Mouse (Mus musculus): ENCODE data around the gene Baiap2l1. TPM values are rescaled to one million over a fixed set of nuclear protein-coding genes. Genes with fewer than 3 reads are reported as not detected.
A peak's percentile ranks its signal among the peaks of the same experiment; 100 is the strongest.

The Baiap2l1 gene
- polyA plus RNA-seq, 1 experiment from 2014 or later: 6.8 TPM

GRCm38 (mm10) chr5:144286591-144287266, 71.2 kb downstream of the Baiap2l1 start:
- no peak overlapping the region for H3K4me2 ChIP-seq
- H3K36me3 ChIP-seq (ENCODE audit: control insufficient read depth, insufficient read depth, low read length): no peaks in the 10 kb centered on the region
- 66% methylated on average over 9 of the region's 9 CpGs for WGBS
- no peaks in the 10 kb centered on the region for H3K27me3 ChIP-seq (replicated peaks; ENCODE audit: control insufficient read depth, insufficient read depth, low read length)
- no peaks in the 10 kb centered on the region for H3K4me1 ChIP-seq (replicated peaks; ENCODE audit: control insufficient read depth, insufficient read depth, low read length)
- no peaks in the 10 kb centered on the region for H3K9me3 ChIP-seq (ENCODE audit: control insufficient read depth, low read length)
- H3K4me3 ChIP-seq (ENCODE audit: low read depth, low read length): no peak overlapping the region
- H3K27ac ChIP-seq (ENCODE audit: low read depth, low read length): no peak overlapping the region
- no peak overlapping the region for H3K9ac ChIP-seq (ENCODE audit: low read depth, low read length)
- ATAC-seq (replicated peaks; ENCODE audit: low FRiP score): no peak
- no peak for DNase-seq (ENCODE audit: low spot score)

GRCm38 (mm10) chr5:144284599-144284998, 73.3 kb downstream of the Baiap2l1 start:
- no peak overlapping the region for H3K9ac ChIP-seq (ENCODE audit: low read depth, low read length)
- H3K27me3 ChIP-seq (replicated peaks; ENCODE audit: control insufficient read depth, insufficient read depth, low read length): no peaks in the 10 kb centered on the region
- H3K4me2 ChIP-seq: no peak overlapping the region
- 85% methylated on average over 5 of the region's 5 CpGs for WGBS
- H3K27ac ChIP-seq (ENCODE audit: low read depth, low read length): no peak overlapping the region
- DNase-seq (ENCODE audit: low spot score): no peak
- H3K9me3 ChIP-seq (ENCODE audit: control insufficient read depth, low read length): no peaks in the 10 kb centered on the region
- no peak overlapping the region for H3K4me3 ChIP-seq (ENCODE audit: low read depth, low read length)
- ATAC-seq (replicated peaks; ENCODE audit: low FRiP score): no peak
- H3K4me1 ChIP-seq (replicated peaks; ENCODE audit: control insufficient read depth, insufficient read depth, low read length): no peaks in the 10 kb centered on the region
- no peaks in the 10 kb centered on the region for H3K36me3 ChIP-seq (ENCODE audit: control insufficient read depth, insufficient read depth, low read length)

GRCm38 (mm10) chr5:144283551-144284031, 74.3 kb downstream of the Baiap2l1 start:
- no peaks in the 10 kb centered on the region for H3K4me1 ChIP-seq (replicated peaks; ENCODE audit: control insufficient read depth, insufficient read depth, low read length)
- ATAC-seq (replicated peaks; ENCODE audit: low FRiP score) (no peak), DNase-seq (ENCODE audit: low spot score) (no peak)
- H3K4me2 ChIP-seq: no peak overlapping the region
- no peaks in the 10 kb centered on the region for H3K27me3 ChIP-seq (replicated peaks; ENCODE audit: control insufficient read depth, insufficient read depth, low read length)
- no peak overlapping the region for H3K4me3 ChIP-seq (ENCODE audit: low read depth, low read length)
- H3K36me3 ChIP-seq (ENCODE audit: control insufficient read depth, insufficient read depth, low read length): no peaks in the 10 kb centered on the region
- H3K9ac ChIP-seq (ENCODE audit: low read depth, low read length): no peak overlapping the region
- H3K9me3 ChIP-seq (ENCODE audit: control insufficient read depth, low read length): no peaks in the 10 kb centered on the region
- 63% methylated on average over 8 of the region's 8 CpGs for WGBS
- no peak overlapping the region for H3K27ac ChIP-seq (ENCODE audit: low read depth, low read length)

- H3K36me3 ChIP-seq (ENCODE audit: control insufficient read depth, insufficient read depth, low read length): no peaks in the 10 kb centered on the region
- 82% methylated on average over 11 of the region's 11 CpGs for WGBS
- H3K9ac ChIP-seq (ENCODE audit: low read depth, low read length): no peak overlapping the region
- no peak overlapping the region for H3K4me2 ChIP-seq
- no peaks in the 10 kb centered on the region for H3K4me1 ChIP-seq (replicated peaks; ENCODE audit: control insufficient read depth, insufficient read depth, low read length)
- no peaks in the 10 kb centered on the region for H3K9me3 ChIP-seq (ENCODE audit: control insufficient read depth, low read length)
- DNase-seq (ENCODE audit: low spot score) (no peak), ATAC-seq (replicated peaks; ENCODE audit: low FRiP score) (no peak)
- H3K27me3 ChIP-seq (replicated peaks; ENCODE audit: control insufficient read depth, insufficient read depth, low read length): no peaks in the 10 kb centered on the region
- H3K27ac ChIP-seq (ENCODE audit: low read depth, low read length): no peak overlapping the region
- H3K4me3 ChIP-seq (ENCODE audit: low read depth, low read length): no peak overlapping the region
Measured at GRCm38 (mm10) chr5:144282470-144283260, 75.2 kb downstream of the Baiap2l1 start.

GRCm38 (mm10) chr5:144279926-144280325, 78.0 kb downstream of the Baiap2l1 start:
- no peak overlapping the region for H3K4me3 ChIP-seq (ENCODE audit: low read depth, low read length)
- no peaks in the 10 kb centered on the region for H3K27me3 ChIP-seq (replicated peaks; ENCODE audit: control insufficient read depth, insufficient read depth, low read length)
- WGBS: 95% methylated on average over 13 of the region's 13 CpGs
- no peak overlapping the region for H3K27ac ChIP-seq (ENCODE audit: low read depth, low read length)
- H3K4me2 ChIP-seq: no peak overlapping the region
- H3K9me3 ChIP-seq (ENCODE audit: control insufficient read depth, low read length): no peaks in the 10 kb centered on the region
- H3K4me1 ChIP-seq (replicated peaks; ENCODE audit: control insufficient read depth, insufficient read depth, low read length): no peaks in the 10 kb centered on the region
- H3K9ac ChIP-seq (ENCODE audit: low read depth, low read length): no peak overlapping the region
- no peaks in the 10 kb centered on the region for H3K36me3 ChIP-seq (ENCODE audit: control insufficient read depth, insufficient read depth, low read length)
- no peak for ATAC-seq (replicated peaks; ENCODE audit: low FRiP score)
- DNase-seq (ENCODE audit: low spot score): peak; percentile 28

- ATAC-seq (replicated peaks; ENCODE audit: low FRiP score) (no peak), DNase-seq (ENCODE audit: low spot score) (no peak)
- H3K9me3 ChIP-seq (ENCODE audit: control insufficient read depth, low read length): no peaks in the 10 kb centered on the region
- H3K4me3 ChIP-seq (ENCODE audit: low read depth, low read length): no peak overlapping the region
- WGBS: 82% methylated on average over 9 of the region's 9 CpGs
- H3K27ac ChIP-seq (ENCODE audit: low read depth, low read length): no peak overlapping the region
- H3K9ac ChIP-seq (ENCODE audit: low read depth, low read length): no peak overlapping the region
- H3K27me3 ChIP-seq (replicated peaks; ENCODE audit: control insufficient read depth, insufficient read depth, low read length): no peaks in the 10 kb centered on the region
- H3K4me1 ChIP-seq (replicated peaks; ENCODE audit: control insufficient read depth, insufficient read depth, low read length): no peaks in the 10 kb centered on the region
- no peak overlapping the region for H3K4me2 ChIP-seq
- no peaks in the 10 kb centered on the region for H3K36me3 ChIP-seq (ENCODE audit: control insufficient read depth, insufficient read depth, low read length)
Measured at GRCm38 (mm10) chr5:144279081-144279541, 78.8 kb downstream of the Baiap2l1 start.

- Histone ChIP-seq H3K9me3 (ENCODE audit: control insufficient read depth, low read length) (no peaks in the 10 kb centered on the region), H3K9ac (ENCODE audit: low read depth, low read length) (no peak overlapping the region), H3K4me1 (replicated peaks; ENCODE audit: control insufficient read depth, insufficient read depth, low read length) (no peaks in the 10 kb centered on the region), H3K27me3 (replicated peaks; ENCODE audit: control insufficient read depth, insufficient read depth, low read length) (no peaks in the 10 kb centered on the region), H3K27ac (ENCODE audit: low read depth, low read length) (no peak overlapping the region), H3K4me3 (ENCODE audit: low read depth, low read length) (no peak overlapping the region), H3K4me2 (no peak overlapping the region), H3K36me3 (ENCODE audit: control insufficient read depth, insufficient read depth, low read length) (no peaks in the 10 kb centered on the region)
- DNase-seq (ENCODE audit: low spot score) (no peak), ATAC-seq (replicated peaks; ENCODE audit: low FRiP score) (no peak)
- WGBS: 87% methylated on average over 12 of the region's 13 CpGs
Measured at GRCm38 (mm10) chr5:144278374-144278960, 79.4 kb downstream of the Baiap2l1 start.

- H3K9me3 ChIP-seq (ENCODE audit: control insufficient read depth, low read length): no peaks in the 10 kb centered on the region
- H3K4me1 ChIP-seq (replicated peaks; ENCODE audit: control insufficient read depth, insufficient read depth, low read length): no peaks in the 10 kb centered on the region; the same call in 1 of the 2 replicates
- no peak for ATAC-seq (replicated peaks; ENCODE audit: low FRiP score)
- H3K4me2 ChIP-seq: no peak overlapping the region
- H3K27me3 ChIP-seq (replicated peaks; ENCODE audit: control insufficient read depth, insufficient read depth, low read length): no peaks in the 10 kb centered on the region
- DNase-seq (ENCODE audit: low spot score): no peak
- no peak overlapping the region for H3K27ac ChIP-seq (ENCODE audit: low read depth, low read length)
- H3K9ac ChIP-seq (ENCODE audit: low read depth, low read length): no peak overlapping the region
- 53% methylated on average over 17 of the region's 17 CpGs for WGBS
- H3K4me3 ChIP-seq (ENCODE audit: low read depth, low read length): no peak overlapping the region
- no peaks in the 10 kb centered on the region for H3K36me3 ChIP-seq (ENCODE audit: control insufficient read depth, insufficient read depth, low read length)
Measured at GRCm38 (mm10) chr5:144276898-144277630, 80.8 kb downstream of the Baiap2l1 start.
